Mouse (Mus musculus): ENCODE data around the gene D230025D16Rik.
A peak's percentile ranks its signal among the peaks of the same experiment; 100 is the strongest.
"Not testable (repeated sequence)": the region's sequence is repeated elsewhere in the genome, so short reads cannot be mapped to it uniquely, and the experiment has no call there.

D230025D16Rik gene

DNA sequence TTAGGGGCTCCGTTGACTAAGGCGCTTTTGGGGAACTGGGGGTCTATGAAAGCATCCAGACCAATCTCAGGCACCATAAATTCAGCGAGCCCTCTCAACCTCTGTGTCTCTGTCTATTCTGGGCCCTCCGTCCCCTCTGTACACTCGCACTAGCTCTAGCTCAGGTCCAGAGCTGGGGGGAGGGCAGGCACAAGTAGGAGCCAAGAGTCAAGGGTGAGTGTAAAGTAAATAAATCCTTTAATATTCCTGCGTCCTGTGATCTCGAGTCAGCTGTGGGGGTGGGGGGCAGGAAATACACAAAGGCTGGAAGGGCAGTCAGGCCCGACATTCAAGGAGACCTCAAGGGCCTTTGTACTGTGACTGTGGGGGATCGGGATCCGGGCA, 44.1 kb downstream of the D230025D16Rik start:
- DNase-seq: no peak

DNA sequence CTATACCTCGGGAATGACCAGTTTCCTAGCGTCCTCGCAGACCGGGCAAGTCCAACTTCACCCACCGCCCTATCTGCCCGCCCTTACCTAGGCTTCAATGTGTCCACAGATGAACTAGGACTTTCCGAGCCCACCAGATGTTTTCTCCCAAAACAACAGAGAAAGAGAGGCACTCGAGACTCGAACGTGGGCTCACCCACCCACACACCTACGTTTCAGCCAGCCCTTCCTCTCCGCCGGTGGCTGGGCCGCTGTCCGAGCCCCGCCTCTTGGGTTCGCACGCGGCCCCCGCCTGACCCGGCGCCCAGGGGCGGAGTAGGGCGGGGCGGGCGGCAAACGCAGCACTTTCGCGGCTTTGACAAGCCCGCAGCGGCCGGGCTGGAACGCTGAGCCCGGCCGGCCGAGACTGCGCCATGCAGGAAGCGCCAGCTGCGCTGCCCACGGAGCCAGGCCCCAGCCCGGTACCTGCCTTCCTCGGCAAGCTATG, 44.6 kb downstream of the D230025D16Rik start, which contains the start of gene Hsf4:
Gene Hsf4, plus strand, starts transcription at position 341 of the 487 bp plus-strand sequence.
- DNase-seq: peak; percentile 44

DNA sequence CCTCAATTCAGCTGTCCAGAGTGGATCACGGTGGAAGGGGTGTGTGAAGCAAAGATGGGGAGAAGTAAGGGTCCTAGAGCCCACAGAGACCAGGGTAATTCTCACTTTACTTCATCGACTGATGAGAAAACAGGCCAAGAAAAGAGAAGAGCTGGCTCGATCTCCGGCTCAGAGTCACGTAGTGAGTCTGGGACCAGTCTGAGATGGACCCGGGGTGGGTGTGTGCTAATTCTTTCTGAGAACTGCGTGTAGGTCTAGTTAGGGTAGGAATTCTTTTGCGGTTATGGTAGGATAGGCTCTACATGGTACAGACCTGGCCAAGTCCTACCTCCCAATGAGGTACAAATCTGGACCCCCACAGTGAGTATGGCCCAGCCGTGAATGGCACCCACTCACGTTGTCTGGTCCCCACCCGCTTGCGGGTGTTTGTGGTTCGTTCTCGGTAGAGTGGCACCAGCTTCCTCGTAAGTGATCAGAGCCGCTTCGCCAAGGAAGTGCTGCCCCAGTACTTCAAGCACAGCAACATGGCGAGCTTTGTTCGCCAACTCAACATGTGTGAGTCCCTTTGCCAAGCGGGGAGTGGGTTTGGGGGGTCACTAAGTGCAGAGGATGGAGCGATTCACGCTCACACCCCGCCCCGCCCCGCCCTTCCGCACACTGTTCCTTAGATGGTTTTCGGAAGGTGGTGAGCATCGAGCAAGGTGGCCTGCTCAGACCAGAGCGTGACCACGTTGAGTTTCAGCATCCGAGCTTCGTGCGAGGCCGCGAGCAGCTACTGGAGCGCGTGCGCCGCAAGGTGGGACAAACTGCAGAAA, 45.4 kb downstream of the D230025D16Rik start:
- no peak for DNase-seq

DNA sequence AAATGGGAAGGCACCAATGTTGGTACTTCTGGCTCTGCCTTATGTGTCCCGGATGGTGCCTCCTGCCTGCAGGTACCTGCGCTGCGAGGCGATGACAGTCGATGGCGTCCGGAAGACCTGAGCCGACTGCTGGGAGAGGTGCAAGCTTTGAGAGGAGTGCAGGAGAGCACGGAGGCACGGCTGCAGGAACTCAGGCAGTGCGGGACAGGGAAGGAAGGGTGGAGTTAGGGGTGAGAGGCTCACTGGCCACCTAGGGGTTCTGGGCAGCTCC, 45.9 kb downstream of the D230025D16Rik start:
- DNase-seq: no peak

DNA sequence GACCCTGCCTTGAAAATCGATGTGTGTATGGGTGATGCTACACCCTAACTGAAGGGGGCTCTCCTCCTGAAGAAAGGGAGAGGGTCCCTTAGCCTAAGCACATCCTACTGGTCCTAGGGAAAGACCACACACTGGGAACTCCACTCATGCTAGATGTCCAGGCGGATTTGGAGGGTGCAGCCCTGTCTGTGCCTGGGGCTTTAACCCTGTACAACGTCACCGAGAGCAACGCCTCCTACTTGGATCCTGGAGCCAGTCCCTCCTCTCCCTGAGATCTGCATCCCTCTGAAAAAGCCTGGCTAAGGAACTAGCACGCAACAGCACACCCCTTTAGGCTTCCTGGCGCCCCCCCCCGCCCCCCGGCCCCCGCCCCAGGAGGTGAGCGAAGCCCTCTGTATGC, 50.4 kb downstream of the D230025D16Rik start:
- no peak for DNase-seq

DNA sequence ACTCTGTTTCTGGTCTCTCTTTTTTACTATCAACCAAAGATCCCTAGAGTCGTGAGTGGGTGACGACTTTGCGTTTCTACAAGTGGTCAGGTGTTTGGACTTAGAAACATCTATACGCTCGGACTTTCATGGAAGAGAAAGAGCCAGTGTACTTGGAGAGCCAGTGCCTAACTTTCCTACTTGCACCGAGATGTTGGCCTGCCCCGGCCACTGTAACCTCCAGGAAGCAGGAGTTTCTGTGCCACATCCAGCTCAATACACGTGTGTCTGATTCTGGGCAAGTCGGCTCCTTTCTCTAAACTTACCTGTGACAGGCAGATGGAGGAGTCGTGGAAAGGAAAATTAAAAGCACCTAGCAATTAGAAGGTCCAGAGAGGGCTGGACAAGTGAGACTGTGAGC, 50.9 kb downstream of the D230025D16Rik start, which contains the start of gene Nol3:
Gene Nol3, plus strand, starts transcription at position 301 of the 400 bp plus-strand sequence.
- no peak for DNase-seq

DNA sequence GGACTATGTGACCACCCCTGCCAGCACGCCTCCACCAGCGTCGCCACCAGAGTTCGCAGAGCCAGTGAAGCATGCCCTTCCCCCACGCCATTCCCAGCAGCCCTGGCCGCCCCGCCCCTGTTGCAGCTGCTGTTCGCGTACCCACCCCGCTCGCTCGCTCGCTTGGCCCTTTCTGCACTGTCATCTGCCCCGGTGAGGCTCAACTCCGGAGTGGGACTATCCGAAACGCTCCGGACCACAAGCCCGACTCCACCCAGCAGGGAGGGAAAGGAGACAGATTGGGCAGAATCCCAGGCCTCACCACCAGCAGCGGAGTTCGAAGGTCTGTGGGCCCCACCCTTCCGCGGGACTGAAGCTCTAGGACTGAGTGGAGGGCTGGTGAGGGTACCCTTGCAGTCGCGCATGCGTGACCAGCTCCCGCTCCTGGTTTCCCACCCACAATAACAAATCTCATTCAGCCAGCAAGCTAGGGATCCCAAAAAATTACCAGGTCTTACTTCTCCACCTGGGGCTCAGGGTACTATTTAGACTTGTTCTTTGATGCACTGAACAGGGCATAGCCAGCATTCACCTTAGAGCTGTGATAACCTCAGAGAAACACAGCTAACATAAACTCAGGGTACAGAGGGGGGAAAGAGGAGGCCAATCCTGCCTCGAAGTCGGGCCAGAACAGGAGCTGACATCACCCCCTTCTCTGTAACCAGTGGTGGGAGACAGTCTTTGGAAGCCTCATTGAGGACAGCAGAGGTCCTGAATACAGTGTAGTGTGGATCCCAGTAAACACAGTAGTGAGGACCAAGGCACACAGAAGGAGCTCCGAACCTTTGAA, 51.6 kb downstream of the D230025D16Rik start:
- DNase-seq: peak; percentile 76

DNA sequence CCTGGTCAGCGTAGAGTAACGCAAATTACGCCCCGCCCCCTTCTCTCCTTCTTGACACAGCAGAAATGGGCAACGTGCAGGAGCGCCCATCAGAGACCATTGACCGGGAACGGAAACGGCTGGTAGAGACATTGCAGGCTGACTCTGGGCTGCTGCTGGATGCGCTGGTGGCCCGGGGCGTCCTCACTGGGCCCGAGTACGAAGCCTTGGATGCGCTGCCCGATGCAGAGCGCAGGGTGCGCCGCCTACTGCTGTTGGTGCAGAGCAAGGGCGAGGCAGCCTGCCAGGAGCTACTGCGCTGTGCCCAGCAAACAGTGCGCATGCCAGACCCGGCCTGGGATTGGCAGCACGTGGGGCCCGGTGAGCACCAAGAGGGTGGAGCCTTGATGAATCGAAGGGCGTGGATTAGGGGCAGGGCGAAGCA, 54.0 kb downstream of the D230025D16Rik start:
- peak; percentile 70 for DNase-seq

DNA sequence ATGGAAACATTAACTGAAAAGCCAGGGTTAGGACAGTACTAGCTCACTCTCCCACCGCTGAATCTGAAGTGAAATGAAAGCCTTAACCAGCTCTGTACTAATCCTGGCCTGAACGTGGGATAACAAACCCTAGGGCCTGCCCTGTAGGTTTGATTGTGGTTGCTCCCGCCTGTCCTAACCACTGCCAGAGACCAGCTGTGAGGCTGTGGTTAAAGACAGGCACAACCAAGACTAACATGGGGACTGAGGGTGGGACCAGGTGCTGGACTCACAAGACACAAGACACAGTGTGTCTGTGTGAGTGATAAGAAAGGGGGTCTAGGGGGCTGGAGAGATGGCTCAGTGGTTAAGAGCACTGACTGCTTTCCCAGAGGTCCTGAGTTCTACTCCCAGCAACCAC, 55.6 kb downstream of the D230025D16Rik start:
- DNase-seq: no peak

DNA sequence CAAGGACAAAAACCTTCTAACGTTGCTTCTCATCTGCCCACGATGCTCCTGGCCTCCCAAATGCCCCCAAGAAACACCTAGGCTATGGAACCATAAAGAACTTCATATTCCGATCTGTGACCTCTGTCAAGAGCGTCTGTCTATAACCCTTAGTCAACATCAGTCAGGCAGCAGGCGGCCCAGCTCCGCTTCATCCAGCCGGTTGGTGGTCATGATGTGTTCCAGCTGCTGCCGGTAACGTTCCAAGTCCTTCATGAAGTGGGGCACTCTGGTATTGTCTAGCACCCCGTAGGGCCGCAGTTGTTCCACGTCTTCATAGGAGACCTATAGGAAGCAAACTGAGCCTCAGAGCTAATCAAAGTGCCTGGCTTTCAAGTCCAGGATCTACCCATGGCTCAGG, 56.9 kb downstream of the D230025D16Rik start:
- DNase-seq: no peak

DNA sequence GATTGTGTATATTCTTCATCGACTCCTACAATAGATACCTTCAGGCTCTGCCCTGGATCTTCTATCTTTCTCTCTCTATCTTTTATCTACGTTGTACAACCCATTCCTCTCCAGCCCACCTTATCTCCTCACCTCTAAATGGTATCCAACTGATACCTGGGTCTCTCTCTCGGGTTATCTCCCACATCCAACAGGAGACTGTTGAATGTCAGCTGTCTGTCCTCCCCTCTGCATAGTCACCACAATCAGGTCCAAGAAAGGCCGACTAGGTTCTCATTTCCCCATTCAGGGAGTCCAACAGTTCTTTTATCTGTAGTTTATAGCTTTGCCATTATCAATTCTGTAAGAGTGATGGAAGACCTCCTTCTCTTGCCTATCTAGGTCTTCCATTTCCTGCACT, 57.3 kb downstream of the D230025D16Rik start:
- no peak for DNase-seq

DNA sequence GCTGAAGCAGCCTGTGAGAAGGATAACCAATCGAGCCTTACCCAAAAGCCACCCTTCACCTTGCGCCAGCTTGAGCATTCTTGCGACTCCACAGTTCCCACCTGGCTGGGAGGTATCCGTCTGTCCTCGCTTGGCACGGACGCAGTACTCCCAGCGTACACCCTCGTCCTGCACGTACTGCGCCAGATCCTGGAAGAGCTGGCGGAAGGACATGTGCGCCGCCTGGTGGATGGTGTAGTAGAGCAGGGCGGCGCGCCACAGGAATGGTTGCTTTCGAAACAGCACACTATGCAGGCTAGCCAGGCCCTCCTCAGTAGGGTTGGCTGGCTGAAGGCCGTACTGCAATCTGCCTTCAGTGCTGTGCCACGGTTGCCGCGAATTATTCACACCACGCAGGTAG, 58.1 kb downstream of the D230025D16Rik start:
- DNase-seq: peak; percentile 56

DNA sequence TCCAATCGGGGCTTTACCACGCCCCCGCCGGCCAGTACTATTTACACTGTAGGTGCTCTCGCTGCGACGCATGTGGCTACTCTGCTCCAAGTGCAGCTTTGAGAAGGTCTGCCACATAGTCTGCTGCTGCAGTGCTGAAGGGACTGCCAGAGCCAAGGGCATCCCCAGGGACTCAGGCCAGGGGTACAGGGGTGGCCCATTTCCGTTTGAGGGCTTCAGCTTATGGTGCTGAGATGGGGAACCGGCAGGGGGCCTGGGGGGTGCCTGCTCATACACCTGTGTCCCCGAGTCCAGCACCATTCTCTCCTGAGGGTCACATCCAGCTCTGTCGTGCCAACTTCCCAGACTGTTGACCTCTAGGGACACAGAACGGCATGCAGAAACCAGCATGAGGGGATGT, 60.6 kb downstream of the D230025D16Rik start:
- no peak for DNase-seq

DNA sequence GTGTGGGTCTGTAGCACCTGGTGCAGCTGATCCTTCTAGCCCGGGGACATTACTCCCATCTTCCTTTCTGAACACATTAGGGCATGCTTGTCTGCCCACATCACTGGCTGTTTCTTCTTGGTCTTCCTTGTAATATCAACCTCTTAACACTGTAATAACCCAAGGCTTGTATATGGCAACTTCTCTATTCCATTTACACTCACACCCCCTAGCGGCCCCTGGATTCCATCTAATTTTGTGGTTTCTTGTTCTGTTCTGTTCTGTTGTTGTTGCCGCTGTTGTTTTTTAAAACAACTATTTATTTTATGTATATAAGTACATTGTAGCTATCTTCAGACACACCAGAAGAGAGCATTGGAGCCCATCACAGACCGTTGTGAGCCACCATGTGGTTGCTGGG, 62.0 kb downstream of the D230025D16Rik start:
- peak; percentile 47 for DNase-seq

DNA sequence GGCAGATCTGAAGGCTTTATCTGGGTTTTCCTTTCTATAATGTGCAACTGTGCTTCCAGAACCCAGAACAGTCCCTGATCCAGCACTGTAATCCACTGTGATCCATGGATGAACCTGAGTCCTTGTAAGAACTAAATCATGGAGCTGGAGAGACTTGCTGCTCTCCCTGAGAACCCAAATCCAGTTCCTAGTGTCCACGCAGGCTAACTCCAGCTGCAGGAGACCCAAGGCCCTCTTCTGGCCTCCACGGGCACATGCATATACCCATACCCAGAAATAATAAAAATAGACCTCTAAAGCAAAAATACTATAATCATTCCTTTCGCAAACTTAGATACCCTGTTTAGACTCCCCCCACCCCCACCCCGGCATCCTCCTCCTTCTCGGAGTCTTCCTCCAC, 63.3 kb downstream of the D230025D16Rik start:
- DNase-seq: no peak

DNA sequence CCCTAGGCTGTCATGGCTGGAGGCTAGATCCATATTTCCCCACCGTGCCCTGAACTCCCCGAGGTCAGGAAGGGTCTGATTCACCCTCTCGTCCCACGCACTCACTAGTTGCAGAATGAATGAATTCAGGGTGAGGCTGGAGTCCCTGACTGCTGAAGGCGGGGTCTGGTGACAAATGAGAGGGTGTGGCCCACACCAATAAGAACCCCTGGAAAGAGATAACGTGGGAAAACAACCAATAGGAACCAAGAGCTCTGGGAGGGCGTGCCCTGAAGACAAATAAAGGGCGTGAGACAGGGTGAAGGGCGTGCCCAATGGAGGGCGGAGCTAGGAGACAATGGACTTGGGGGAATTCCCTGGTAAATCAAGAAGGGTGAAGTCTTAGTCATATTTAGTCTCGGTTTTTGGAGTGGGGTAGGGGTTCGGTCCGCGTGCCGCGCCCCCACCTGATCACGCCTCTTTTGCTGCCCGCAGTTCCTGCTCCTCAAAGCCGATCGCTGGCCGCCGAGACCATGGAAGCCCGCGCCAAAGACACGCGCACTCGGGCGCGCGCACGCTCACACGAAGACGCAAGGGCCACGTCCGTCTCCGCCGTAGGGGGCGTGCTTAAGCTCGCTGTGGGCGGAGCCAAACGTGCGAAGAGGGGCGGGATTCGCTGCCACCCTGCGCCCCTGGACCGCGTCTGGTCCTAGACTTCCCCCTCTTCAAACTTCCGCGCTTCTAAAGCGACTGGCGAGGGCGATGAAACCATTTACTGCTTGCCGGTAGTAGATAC, 64.2 kb downstream of the D230025D16Rik start:
- DNase-seq: peak; percentile 98

DNA sequence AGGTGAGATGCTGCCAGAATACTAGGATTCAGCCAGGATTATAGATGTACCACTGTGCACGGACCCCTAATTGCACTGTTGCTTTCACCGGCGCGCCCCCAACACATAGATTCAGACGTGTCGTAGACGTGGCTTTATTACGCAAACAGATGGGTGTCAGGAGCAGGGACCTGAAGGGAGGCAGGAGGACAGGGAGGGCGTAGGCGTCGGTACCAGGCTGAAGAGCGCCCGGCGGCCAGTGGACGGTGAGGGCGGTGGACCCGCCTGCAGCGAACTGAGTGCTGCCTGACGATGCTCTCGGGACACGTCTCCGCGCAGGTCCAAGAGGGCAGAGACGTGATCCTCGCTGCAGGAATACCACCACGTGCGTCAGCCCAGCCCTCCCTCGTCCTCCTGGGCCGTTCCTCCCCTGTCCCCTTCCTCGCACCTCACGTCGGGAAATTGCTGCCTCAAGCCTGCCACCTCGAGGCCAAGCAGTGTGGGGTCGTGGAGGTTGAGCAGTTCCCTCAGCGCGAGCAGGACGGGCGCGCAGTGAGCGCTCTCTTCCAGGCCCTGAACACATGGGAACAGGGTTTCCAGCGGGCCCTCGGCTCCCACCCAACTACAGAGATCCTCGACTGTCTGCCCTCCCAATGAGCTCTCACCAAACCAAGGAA, 65.0 kb downstream of the D230025D16Rik start, which contains the start of gene 4931428F04Rik:
Gene 4931428F04Rik, minus strand, starts transcription at position 60 of the 656 bp plus-strand sequence.
- peak; percentile 82 for DNase-seq

DNA sequence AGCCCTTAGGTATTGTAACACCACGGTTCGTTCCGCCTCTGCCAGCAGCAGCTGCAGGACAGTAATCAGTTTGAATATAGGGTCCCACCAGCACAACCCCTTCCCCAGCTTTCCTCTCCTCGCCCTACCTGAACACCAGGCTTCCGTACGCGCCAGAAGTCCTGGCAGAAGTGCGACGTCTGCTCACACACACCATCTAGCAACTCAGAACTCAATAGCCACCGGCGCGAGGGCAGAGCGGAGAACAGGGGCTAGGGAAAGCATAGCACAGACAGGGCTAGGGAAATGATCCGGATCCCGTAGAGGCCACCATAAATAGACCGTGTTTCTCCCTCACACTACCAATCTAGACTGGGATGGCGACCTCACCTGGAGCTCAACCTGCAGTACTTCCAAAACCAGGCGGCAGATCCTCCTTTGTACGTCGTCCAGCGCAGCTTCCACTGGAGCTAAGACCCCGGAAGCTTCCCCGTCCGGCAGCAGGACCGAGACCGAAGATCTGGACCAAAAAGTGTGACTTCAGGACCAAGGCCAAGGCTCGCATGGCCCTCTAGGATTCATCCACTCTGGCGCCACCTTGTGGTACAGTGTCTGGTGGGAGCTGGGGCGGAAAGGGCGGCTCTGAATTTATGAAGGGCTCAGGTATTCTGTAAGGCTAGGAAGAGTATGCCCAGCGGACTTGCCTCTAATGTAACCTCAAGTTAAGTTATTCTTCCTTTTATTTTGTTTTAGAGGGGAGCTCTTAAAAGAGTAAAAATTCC, 65.8 kb downstream of the D230025D16Rik start:
- DNase-seq: peak; percentile 91

DNA sequence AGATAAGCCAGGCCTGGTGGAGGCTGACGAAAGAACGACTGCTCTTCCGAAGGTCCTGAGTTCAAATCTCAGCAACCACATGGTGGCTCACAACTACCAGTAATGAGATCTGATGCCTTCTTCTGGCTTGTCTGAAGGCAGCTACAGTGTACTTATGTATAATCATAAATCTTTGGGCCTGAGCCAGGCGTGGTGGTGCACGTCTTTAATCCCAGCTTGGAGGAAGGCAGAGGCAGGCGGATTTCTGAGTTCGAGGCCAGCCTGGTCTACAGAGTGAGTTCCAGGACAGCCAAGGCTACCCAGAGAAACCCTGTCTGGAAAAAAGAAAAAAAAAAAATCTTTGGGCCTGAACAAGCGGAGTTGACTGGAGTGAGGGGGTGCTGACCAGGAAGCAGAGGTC, 66.4 kb downstream of the D230025D16Rik start:
- not testable (repeated sequence) for DNase-seq

DNA sequence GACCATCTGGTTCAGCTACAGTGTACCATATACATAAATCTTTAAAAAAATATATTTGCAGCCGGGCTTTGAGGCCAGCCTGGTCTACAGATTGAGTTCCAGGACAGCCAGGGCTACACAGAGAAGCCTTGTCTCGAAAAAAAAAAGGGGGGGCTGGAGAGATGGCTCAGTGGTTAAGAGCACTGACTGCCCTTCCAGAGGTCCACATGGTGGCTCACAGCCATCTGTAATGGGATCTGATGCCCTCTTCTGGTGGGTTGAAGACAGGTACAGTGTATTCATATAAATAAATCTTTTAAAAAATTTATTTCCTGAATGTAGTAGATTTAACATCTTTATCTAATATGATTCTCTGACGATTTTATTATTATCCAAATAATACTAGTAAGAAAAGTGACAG, 66.9 kb downstream of the D230025D16Rik start:
- not testable (repeated sequence) for DNase-seq

DNA sequence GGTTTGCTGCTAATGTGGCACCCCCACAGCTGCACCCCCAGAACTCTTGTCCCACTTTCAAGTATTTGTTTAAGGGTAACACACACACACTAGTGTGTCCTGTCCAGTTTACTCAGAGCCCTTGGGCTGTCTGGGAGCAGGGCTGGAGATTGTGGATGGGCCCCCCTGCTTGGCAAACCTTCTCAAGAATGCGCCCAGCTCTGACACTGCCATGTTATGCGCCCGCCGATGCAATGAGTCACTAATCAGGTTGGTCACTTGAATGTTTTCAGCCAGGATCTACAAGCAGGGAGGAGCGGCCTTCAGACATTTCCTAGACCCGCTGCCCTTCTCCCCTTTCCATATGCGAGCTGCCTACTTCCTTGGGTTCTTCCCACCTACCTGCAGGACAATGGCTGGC, 67.5 kb downstream of the D230025D16Rik start:
- DNase-seq: no peak

DNA sequence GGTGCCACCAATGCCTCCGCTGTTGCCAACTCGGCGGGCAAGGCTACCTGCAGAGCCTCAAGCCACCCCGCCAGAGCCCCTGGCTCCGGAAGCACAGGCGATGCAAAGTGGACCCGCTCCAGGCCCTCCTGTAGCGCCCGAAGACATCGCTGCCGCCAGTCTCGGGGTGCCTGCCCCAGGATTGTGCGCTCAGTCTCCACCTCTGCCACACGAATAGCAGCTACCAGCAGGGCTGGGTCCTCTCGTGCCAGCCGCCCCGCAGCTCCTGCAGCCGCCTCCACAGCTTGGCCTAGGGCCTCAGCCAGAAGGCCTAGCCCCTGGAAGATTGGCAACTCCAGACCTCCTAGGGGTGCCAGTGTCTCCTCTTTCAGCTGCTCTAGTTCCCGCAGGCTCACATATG, 68.5 kb downstream of the D230025D16Rik start:
- no peak for DNase-seq
